Mouse (Mus musculus): Measurements from ENCODE around the gene Nosip.

GRCm38 (mm10) chr7:45058607-45059571 lies 3.3 kb upstream of the Nosip start:
- TF ChIP-seq CTCF (IDR thresholded peaks at IDR 0.05; ENCODE audit: borderline replicate concordance, control insufficient read depth, extremely low read depth, insufficient read depth, low read length, poor library complexity): no peak
- no peak for TF ChIP-seq POLR2A (IDR thresholded peaks at IDR 0.05; ENCODE audit: control insufficient read depth, extremely low read depth, insufficient read depth, low read length, poor library complexity)
